In the genomic region with DNA sequence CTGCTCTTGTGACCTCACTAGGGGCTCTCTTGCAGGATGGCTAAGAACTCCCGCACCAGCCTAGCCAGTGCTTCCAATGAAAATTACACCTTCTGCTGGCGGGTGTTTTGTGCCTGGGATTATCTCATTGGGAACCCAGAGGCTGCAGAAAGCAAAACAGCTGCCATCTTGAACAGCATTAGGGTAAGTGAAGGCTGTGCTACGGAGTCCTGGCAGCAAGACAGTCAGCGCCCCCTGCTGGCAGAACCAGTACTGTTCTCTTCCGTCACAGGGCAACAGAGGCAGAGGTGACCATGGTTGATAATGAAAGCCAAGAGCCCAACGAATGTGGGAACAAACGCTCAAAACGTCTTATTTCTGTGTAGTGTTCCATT, we compare ENCODE assay signal across 10 mouse cellular contexts. TPM values are rescaled to one million over a fixed set of nuclear protein-coding genes. Genes with fewer than 3 reads are reported as not detected.
DNase-seq lines count a peak whose midpoint lies in the region; ATAC-seq and TF ChIP-seq lines count a peak whose summit lies in the region.
"Had no signal": no experiment of that assay in that cellular context is flagged by ENCODE, and none has a peak within 500 bp of the region (broad histone marks: within the 10 kb centered on the region; RNA-seq: fewer than 3 reads in every experiment).

No protein-coding gene starts in this region.

- TF ChIP-seq POLR2A in heart, adult 2 months (IDR thresholded peaks at IDR 0.05; ENCODE audit: insufficient read depth, low read depth, low read length) = no peak
- TF ChIP-seq POLR2A in testis, adult 2 months (IDR thresholded peaks at IDR 0.05; ENCODE audit: control insufficient read depth, low read depth, low read length) = no peak

- no peaks in the 10 kb centered on the region for H3K4me1 ChIP-seq in heart, adult 2 months (ENCODE audit: control insufficient read depth, insufficient read depth, low read length)
- peaks cover 5% of the 10 kb centered on the region; the same call in 1 of the 2 replicates for H3K4me1 ChIP-seq in heart, embryonic 12.5 days (replicated peaks)
- no peaks in the 10 kb centered on the region for H3K4me1 ChIP-seq in forebrain, embryonic 12.5 days
- H3K4me1 ChIP-seq in testis, adult 2 months (ENCODE audit: control insufficient read depth, insufficient read depth, low read length) = peaks cover 9% of the 10 kb centered on the region

- ATAC-seq in heart, embryonic 12.5 days (ENCODE audit: insufficient number of reproducible peaks, low FRiP score) = no peak
- peak; percentile 79 for ATAC-seq in CD4-positive, CD25-positive, alpha-beta regulatory T cell, adult 4 months
- ATAC-seq in forebrain, embryonic 12.5 days (ENCODE audit: low FRiP score) = peak; percentile 63; the same call in 1 of the 2 replicates
- peak; percentile 89 for ATAC-seq in megakaryocyte-erythroid progenitor cell, adult 5-6 weeks (replicated peaks; ENCODE audit: low FRiP score, low TSS enrichment, poor library complexity, severe bottlenecking)

- WGBS in heart, adult 2 months = 56% methylated on average over 8 of the region's 8 CpGs
- WGBS in heart, embryonic 12.5 days = 59% methylated on average over 8 of the region's 8 CpGs
- WGBS in forebrain, embryonic 12.5 days = 55% methylated on average over 8 of the region's 8 CpGs

- H3K4me2 ChIP-seq in heart, embryonic 12.5 days = no peak overlapping the region
- no peak overlapping the region for H3K4me2 ChIP-seq in forebrain, embryonic 12.5 days
- H3K4me2 ChIP-seq: embryonic facial prominence, embryonic 13.5 days; limb, embryonic 15.5 days had no signal

- TF ChIP-seq EP300 in heart, adult 2 months (IDR thresholded peaks at IDR 0.05; ENCODE audit: insufficient read depth, low read depth, low read length) = no peak

- DNase-seq in heart, adult 2 months = peak; percentile 49 to 72
- peak; percentile 65 for DNase-seq in brain, adult 2 months (ENCODE audit: low read depth, low spot score)
- DNase-seq in layer of hippocampus, adult 2 months (ENCODE audit: low spot score in 2 of 2) = peak; percentile 22 to 36

- no peak overlapping the region for H3K4me3 ChIP-seq in heart, adult 2 months
- H3K4me3 ChIP-seq in heart, embryonic 12.5 days = no peak overlapping the region
- H3K4me3 ChIP-seq in forebrain, embryonic 12.5 days (replicated peaks) = no peak overlapping the region
- no peak overlapping the region for H3K4me3 ChIP-seq in layer of hippocampus, adult 2 months
- H3K4me3 ChIP-seq in testis, adult 2 months (ENCODE audit: control insufficient read depth, low read depth, low read length) = no peak overlapping the region
- H3K4me3 ChIP-seq: embryonic facial prominence, embryonic 13.5 days; limb, embryonic 15.5 days had no signal

- H3K9ac ChIP-seq in heart, adult 2 months (ENCODE audit: low read depth, low read length) = no peak overlapping the region
- no peak overlapping the region for H3K9ac ChIP-seq in heart, embryonic 12.5 days
- H3K9ac ChIP-seq in forebrain, embryonic 12.5 days = no peak overlapping the region
- H3K9ac ChIP-seq: embryonic facial prominence, embryonic 13.5 days; limb, embryonic 15.5 days had no signal

- TF ChIP-seq CTCF in heart, adult 2 months (IDR thresholded peaks at IDR 0.05) = peak; percentile 78
- peak; percentile 83 for TF ChIP-seq CTCF in layer of hippocampus, adult 2 months (conservative IDR thresholded peaks at IDR 0.05)
- peak; percentile 87; the same call in 1 of the 2 replicates for TF ChIP-seq CTCF in testis, adult 2 months (IDR thresholded peaks at IDR 0.05; ENCODE audit: control insufficient read depth, insufficient read depth, insufficient replicate concordance, low read depth, low read length)

- H3K27me3 ChIP-seq in heart, adult 2 months (ENCODE audit: control insufficient read depth, insufficient read depth, low read length) = no peaks in the 10 kb centered on the region
- no peaks in the 10 kb centered on the region for H3K27me3 ChIP-seq in heart, embryonic 12.5 days (replicated peaks)
- H3K27me3 ChIP-seq in forebrain, embryonic 12.5 days = no peaks in the 10 kb centered on the region
- no peaks in the 10 kb centered on the region for H3K27me3 ChIP-seq in testis, adult 2 months (ENCODE audit: control insufficient read depth, insufficient read depth, low read length)
- H3K27me3 ChIP-seq: embryonic facial prominence, embryonic 13.5 days; limb, embryonic 15.5 days had no signal

- intact Hi-C loops in heart, adult 2 months (cut with DNase I) = loop anchor here (1.0 kb wide), 1 partner anchor 32 kb away; no protein-coding TSS in a partner anchor

- no peaks in the 10 kb centered on the region for H3K36me3 ChIP-seq in heart, adult 2 months (ENCODE audit: control insufficient read depth, insufficient read depth, low read length)
- H3K36me3 ChIP-seq in heart, embryonic 12.5 days = no peaks in the 10 kb centered on the region
- H3K36me3 ChIP-seq in forebrain, embryonic 12.5 days (replicated peaks) = no peaks in the 10 kb centered on the region
- H3K36me3 ChIP-seq in testis, adult 2 months (ENCODE audit: control insufficient read depth, insufficient read depth, low read length) = no peaks in the 10 kb centered on the region
- H3K36me3 ChIP-seq: embryonic facial prominence, embryonic 13.5 days; limb, embryonic 15.5 days had no signal

- H3K27ac ChIP-seq in heart, adult 2 months = no peak overlapping the region
- H3K27ac ChIP-seq in heart, embryonic 12.5 days (ENCODE audit: poor library complexity, severe bottlenecking) = no peak overlapping the region
- H3K27ac ChIP-seq in forebrain, embryonic 12.5 days = no peak overlapping the region
- no peak overlapping the region for H3K27ac ChIP-seq in layer of hippocampus, adult 2 months
- H3K27ac ChIP-seq in testis, adult 2 months (ENCODE audit: control insufficient read depth, insufficient read depth, low read depth, low read length) = no peak overlapping the region
- H3K27ac ChIP-seq: embryonic facial prominence, embryonic 13.5 days; limb, embryonic 15.5 days had no signal

- H3K9me3 ChIP-seq in heart, embryonic 12.5 days (replicated peaks) = no peaks in the 10 kb centered on the region
- H3K9me3 ChIP-seq in forebrain, embryonic 12.5 days = no peaks in the 10 kb centered on the region
- H3K9me3 ChIP-seq: embryonic facial prominence, embryonic 13.5 days; limb, embryonic 15.5 days had no signal

- no peaks in the 10 kb centered on the region for H3K79me2 ChIP-seq in heart, adult 2 months (replicated peaks; ENCODE audit: control insufficient read depth, insufficient read depth, low read length)

RNA-seq across cellular contexts. Expression of a gene that starts 15.2 kb away (rescaled TPM):
- under 1 TPM in 1 of 2 experiments, not detected in 1; 0.11 TPM for total RNA-seq in heart, adult 2 months (2021)
- polyA plus RNA-seq in heart, adult 2 months (2012; rRNA removed) = 0.08 and 0.44 TPM in 2 replicates
- polyA plus RNA-seq in heart, embryonic 12.5 days (2016; fragmentation: Nextera tagmentation; extraction: Ambion mirVana) = 0.15 and 0.63 TPM in 2 replicates
- polyA plus RNA-seq in CD4-positive, CD25-positive, alpha-beta regulatory T cell, adult 4 months (2017; shearing (Covaris generic)) = under 1 TPM; 0.79 to 1.00 TPM
- polyA plus RNA-seq in forebrain, embryonic 12.5 days (2016; fragmentation: Nextera tagmentation; extraction: Ambion mirVana) = 0.14 and 0.26 TPM in 2 replicates
- under 1 TPM; 0.22 to 0.26 TPM for total RNA-seq in layer of hippocampus, adult 2 months (2021)
- total RNA-seq in megakaryocyte-erythroid progenitor cell, adult 5-6 weeks (2014; fragmentation: Nextera tagmentation) = 0.42 and 0.77 TPM in 2 replicates
- total RNA-seq in megakaryocyte-erythroid progenitor cell, adult 5-6 weeks (2017) = 0.19 and 0.72 TPM in 2 replicates
- polyA plus RNA-seq in testis, adult 2 months (2012; rRNA removed) = 0.33 and 0.42 TPM in 2 replicates

RNA-seq across cellular contexts. Expression of a gene that starts 31.9 kb away (rescaled TPM):
- total RNA-seq in heart, adult 2 months (2021) = 1 to 10 TPM; 8.6 to 9.2 TPM
- 6.7 and 9.6 TPM in 2 replicates for polyA plus RNA-seq in heart, adult 2 months (2012; rRNA removed)
- polyA plus RNA-seq in heart, embryonic 12.5 days (2016; fragmentation: Nextera tagmentation; extraction: Ambion mirVana) = 35.1 and 35.4 TPM in 2 replicates
- 10 to 100 TPM; 49.3 to 54.4 TPM for polyA plus RNA-seq in CD4-positive, CD25-positive, alpha-beta regulatory T cell, adult 4 months (2017; shearing (Covaris generic))
- polyA plus RNA-seq in forebrain, embryonic 12.5 days (2016; fragmentation: Nextera tagmentation; extraction: Ambion mirVana) = 11.6 and 11.8 TPM in 2 replicates
- total RNA-seq in layer of hippocampus, adult 2 months (2021) = 10 to 100 TPM; 18.3 to 18.5 TPM
- total RNA-seq in megakaryocyte-erythroid progenitor cell, adult 5-6 weeks (2014; fragmentation: Nextera tagmentation) = 3.0 and 4.6 TPM in 2 replicates
- total RNA-seq in megakaryocyte-erythroid progenitor cell, adult 5-6 weeks (2017) = 3.3 and 5.0 TPM in 2 replicates
- 4.5 and 4.8 TPM in 2 replicates for polyA plus RNA-seq in testis, adult 2 months (2012; rRNA removed)
